ENCODE assay signal across 16 mouse cellular contexts in the genomic region with DNA sequence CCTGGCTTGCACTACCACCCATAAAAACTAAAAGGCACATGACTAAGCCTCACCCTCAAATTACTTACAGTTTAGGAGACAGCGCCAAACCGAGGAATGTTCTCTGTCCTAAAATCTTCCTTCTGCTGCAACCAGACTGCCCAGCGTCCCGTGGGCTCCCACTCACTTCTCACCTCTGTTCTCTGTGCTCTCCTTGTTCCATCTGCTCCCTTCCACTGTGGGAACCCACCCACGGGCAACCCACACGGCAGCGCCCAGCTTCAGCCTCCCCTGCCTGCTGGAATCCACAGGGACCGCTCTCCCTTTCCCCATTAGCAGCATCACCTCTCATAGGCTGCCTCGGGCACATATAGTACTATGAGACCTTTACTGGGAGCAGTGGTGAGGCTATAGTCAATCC. TPM values are rescaled to one million over a fixed set of nuclear protein-coding genes. Genes with fewer than 3 reads are reported as not detected.
DNase-seq lines count a peak whose midpoint lies in the region; ATAC-seq lines count a peak whose summit lies in the region.
"Had no signal": no experiment of that assay in that cellular context is flagged by ENCODE, and none has a peak within 500 bp of the region (broad histone marks: within the 10 kb centered on the region; RNA-seq: fewer than 3 reads in every experiment).

No protein-coding gene starts in this region.

- ATAC-seq in embryonic facial prominence, embryonic 12.5 days (ENCODE audit: insufficient number of reproducible peaks, insufficient read depth, low FRiP score, low TSS enrichment): no peak
- ATAC-seq: inflammation-experienced regulatory T-cells, adult 6 months had no signal

- H3K9me3 ChIP-seq in embryonic facial prominence, embryonic 12.5 days: no peaks in the 10 kb centered on the region

- WGBS in embryonic facial prominence, embryonic 12.5 days: 84% methylated on average over 9 of the region's 9 CpGs

- no peak overlapping the region for H3K4me3 ChIP-seq in embryonic facial prominence, embryonic 12.5 days
- H3K4me3 ChIP-seq: myocyte had no signal

- no peaks in the 10 kb centered on the region for H3K36me3 ChIP-seq in embryonic facial prominence, embryonic 12.5 days

- H3K27ac ChIP-seq in embryonic facial prominence, embryonic 12.5 days: 0 out of 2 replicates have a peak overlapping the region, but pooled peaks have one; percentile 2

- no peak overlapping the region for H3K9ac ChIP-seq in embryonic facial prominence, embryonic 12.5 days

- peak; percentile 54 for DNase-seq in layer of hippocampus, adult 11-12 months (ENCODE audit: low spot score)
- DNase-seq in layer of hippocampus, adult 9-10 months (ENCODE audit: low spot score): no peak
- DNase-seq in frontal cortex, postnatal 36 days (ENCODE audit: low spot score in 2 of 2): peak; percentile 80 to 84
- peak; percentile 52 for DNase-seq in right cerebral cortex, postnatal 14 days
- DNase-seq in adrenal gland, adult 8-10 months: no peak
- DNase-seq in thymus, postnatal 25 days: no peak
- DNase-seq in MN1 (ENCODE audit: low spot score): no peak
- DNase-seq: gastrocnemius, postnatal 36 days; heart, postnatal 10 days; kidney, postnatal 36 days had no signal

- no peak overlapping the region for H3K4me2 ChIP-seq in embryonic facial prominence, embryonic 12.5 days (replicated peaks)

- H3K27me3 ChIP-seq in embryonic facial prominence, embryonic 12.5 days: peaks cover 34% of the 10 kb centered on the region

- H3K4me1 ChIP-seq in embryonic facial prominence, embryonic 12.5 days: peaks cover 29% of the 10 kb centered on the region

RNA-seq across cellular contexts. Expression of gene Rab15, which starts 3.8 kb away (rescaled TPM):
- polyA plus RNA-seq in embryonic facial prominence, embryonic 12.5 days (2016; fragmentation: Nextera tagmentation; extraction: Ambion mirVana): 25.5 and 26.6 TPM in 2 replicates
- total RNA-seq in adrenal gland, adult 8-10 months (2022): 1 to 10 TPM; 4.0 to 6.5 (median 4.6) TPM
- total RNA-seq: common myeloid progenitor, adult 5-6 weeks; liver, adult 2 months; megakaryocyte, adult 5-6 weeks had no signal
- polyA plus RNA-seq: inflammation-experienced regulatory T-cells, adult 6 months; liver, adult 2 months had no signal

RNA-seq across cellular contexts. Expression of gene Gpx2, which starts 23.6 kb away (rescaled TPM):
- polyA plus RNA-seq in embryonic facial prominence, embryonic 12.5 days (2016; fragmentation: Nextera tagmentation; extraction: Ambion mirVana): 1.1 and 2.0 TPM in 2 replicates
- total RNA-seq in adrenal gland, adult 8-10 months (2022): under 1 TPM in 1 of 4 experiments, not detected in 3; 0.23 TPM
- total RNA-seq: common myeloid progenitor, adult 5-6 weeks; gastrocnemius, postnatal 36 days; heart, postnatal 10 days; megakaryocyte, adult 5-6 weeks had no signal
- polyA plus RNA-seq: inflammation-experienced regulatory T-cells, adult 6 months; myocyte had no signal

RNA-seq across cellular contexts. Expression of gene Fntb, which starts 53.5 kb away (rescaled TPM):
- 42.9 and 45.9 TPM in 2 replicates for polyA plus RNA-seq in embryonic facial prominence, embryonic 12.5 days (2016; fragmentation: Nextera tagmentation; extraction: Ambion mirVana)
- 10 to 100 TPM; 14.4 to 18.8 (median 16.8) TPM for total RNA-seq in adrenal gland, adult 8-10 months (2022)

RNA-seq across cellular contexts. Expression of gene Churc1, which starts 53.6 kb away (rescaled TPM):
- 78.9 and 87.6 TPM in 2 replicates for polyA plus RNA-seq in embryonic facial prominence, embryonic 12.5 days (2016; fragmentation: Nextera tagmentation; extraction: Ambion mirVana)
- 10 to 100 TPM; 81.3 to 93.7 (median 92.7) TPM for total RNA-seq in adrenal gland, adult 8-10 months (2022)

Comparison
In these comparisons a context has a peak if more than half of its experiments do, and no peak if none do; other contexts are left out.
1. DNase-seq: peak in layer of hippocampus, adult 11-12 months (single experiment), frontal cortex, postnatal 36 days (2 of 2) and right cerebral cortex, postnatal 14 days (single experiment); none in layer of hippocampus, adult 9-10 months (single experiment), adrenal gland, adult 8-10 months (single experiment), thymus, postnatal 25 days (single experiment) and MN1 (single experiment).